Mouse (Mus musculus): ENCODE measurements around the gene St6galnac4. TPM values are rescaled to one million over a fixed set of nuclear protein-coding genes. Genes with fewer than 3 reads are reported as not detected.
A peak's percentile ranks its signal among the peaks of the same experiment; 100 is the strongest.

St6galnac4 gene
- total RNA-seq, 2 experiments from 2014 or later, result 26.0 to 37.5 TPM

GRCm38 (mm10) chr2:32568941-32569340, 18.0 kb upstream of the St6galnac4 start:
- no peak for ATAC-seq (replicated peaks; ENCODE audit: poor library complexity, severe bottlenecking)

- ATAC-seq (replicated peaks; ENCODE audit: poor library complexity, severe bottlenecking), result peak; percentile 82
Measured at GRCm38 (mm10) chr2:32570698-32571494, 16.0 kb upstream of the St6galnac4 start, which contains the start of gene Dpm2. TSS of gene Dpm2 (plus strand) at chr2:32570858.

GRCm38 (mm10) chr2:32572196-32572595, 14.7 kb upstream of the St6galnac4 start:
- ATAC-seq (replicated peaks; ENCODE audit: poor library complexity, severe bottlenecking), result no peak

GRCm38 (mm10) chr2:32574497-32574896, 12.4 kb upstream of the St6galnac4 start, which contains the start of gene Pip5kl1:
TSS of gene Pip5kl1 (plus strand) at chr2:32574797.
- no peak for ATAC-seq (replicated peaks; ENCODE audit: poor library complexity, severe bottlenecking)

- 0 out of 2 replicates have a peak, but pooled peaks have one; percentile 24 for ATAC-seq (replicated peaks; ENCODE audit: poor library complexity, severe bottlenecking)
Measured at GRCm38 (mm10) chr2:32574901-32575585, 11.9 kb upstream of the St6galnac4 start.

- peak; percentile 20; the same call in 1 of the 2 replicates for ATAC-seq (replicated peaks; ENCODE audit: poor library complexity, severe bottlenecking)
Measured at GRCm38 (mm10) chr2:32575586-32576160, 11.2 kb upstream of the St6galnac4 start, which contains the start of gene 9430097D07Rik. TSS of gene 9430097D07Rik (minus strand) at chr2:32575684.

- ATAC-seq (replicated peaks; ENCODE audit: poor library complexity, severe bottlenecking), result no peak
Measured at GRCm38 (mm10) chr2:32576532-32576931, 10.4 kb upstream of the St6galnac4 start.

GRCm38 (mm10) chr2:32578146-32579046, 8.5 kb upstream of the St6galnac4 start:
- no peak for ATAC-seq (replicated peaks; ENCODE audit: poor library complexity, severe bottlenecking)

GRCm38 (mm10) chr2:32581450-32582095, 5.3 kb upstream of the St6galnac4 start:
- peak; percentile 34 for ATAC-seq (replicated peaks; ENCODE audit: poor library complexity, severe bottlenecking)

GRCm38 (mm10) chr2:32582830-32583799, 3.8 kb upstream of the St6galnac4 start:
- peak; percentile 61 for ATAC-seq (replicated peaks; ENCODE audit: poor library complexity, severe bottlenecking)

- no peak for ATAC-seq (replicated peaks; ENCODE audit: poor library complexity, severe bottlenecking)
Measured at GRCm38 (mm10) chr2:32585149-32585714, 1.7 kb upstream of the St6galnac4 start.

GRCm38 (mm10) chr2:32587731-32588321, 931 bp downstream of the St6galnac4 start:
- peak; percentile 58 for ATAC-seq (replicated peaks; ENCODE audit: poor library complexity, severe bottlenecking)

- ATAC-seq (replicated peaks; ENCODE audit: poor library complexity, severe bottlenecking), result no peak
Measured at GRCm38 (mm10) chr2:32589213-32589795, 2.4 kb downstream of the St6galnac4 start.

- ATAC-seq (replicated peaks; ENCODE audit: poor library complexity, severe bottlenecking), result no peak
Measured at GRCm38 (mm10) chr2:32590224-32590623, 3.3 kb downstream of the St6galnac4 start.

GRCm38 (mm10) chr2:32591249-32591648, 4.4 kb downstream of the St6galnac4 start:
- no peak for ATAC-seq (replicated peaks; ENCODE audit: poor library complexity, severe bottlenecking)

- ATAC-seq (replicated peaks; ENCODE audit: poor library complexity, severe bottlenecking), result no peak
Measured at GRCm38 (mm10) chr2:32596725-32597124, 9.8 kb downstream of the St6galnac4 start.

- no peak for ATAC-seq (replicated peaks; ENCODE audit: poor library complexity, severe bottlenecking)
Measured at GRCm38 (mm10) chr2:32597248-32597647, 10.4 kb downstream of the St6galnac4 start.
